Mouse (Mus musculus): ENCODE results near the gene Cdh11. TPM values are rescaled to one million over a fixed set of nuclear protein-coding genes. Genes with fewer than 3 reads are reported as not detected.
A peak's percentile ranks its signal among the peaks of the same experiment; 100 is the strongest.

Gene Cdh11
- polyA plus RNA-seq, 1 experiment from 2014 or later = 123 TPM

DNA sequence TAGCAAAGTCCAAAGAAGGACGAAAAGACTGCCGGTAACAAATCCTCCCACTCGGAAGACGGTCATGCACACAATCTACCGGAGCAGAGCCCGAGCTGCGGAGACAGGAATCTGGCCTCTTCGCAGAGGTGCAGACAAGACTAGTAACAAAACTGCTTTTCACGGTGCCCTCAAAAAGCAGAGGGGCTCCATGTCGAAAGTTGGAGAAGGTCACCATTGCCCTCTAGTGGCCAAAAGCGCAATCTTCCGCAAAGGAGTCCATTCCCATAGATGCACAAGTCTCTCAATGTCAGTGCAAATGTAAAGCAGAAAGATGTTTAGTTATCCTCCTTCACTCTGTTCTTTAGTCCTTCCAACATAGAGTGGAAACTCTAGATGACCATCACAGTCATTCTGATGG, 4.5 kb downstream of the Cdh11 start:
- under 1% methylated on average over 12 of the region's 12 CpGs for WGBS
- Histone ChIP-seq H3K4me1 (ENCODE audit: control insufficient read depth, insufficient read depth, low read length) (0 out of 2 replicates have a peak, but pooled peaks cover 5% of the 10 kb centered on the region), H3K9me3 (ENCODE audit: control insufficient read depth, low read depth, low read length) (no peaks in the 10 kb centered on the region), H3K27me3 (ENCODE audit: control insufficient read depth, insufficient read depth, low read length) (no peaks in the 10 kb centered on the region), H3K9ac (replicated peaks; ENCODE audit: low read depth, low read length) (no peak overlapping the region; the same call in 1 of the 2 replicates), H3K27ac (ENCODE audit: low read length) (peak overlapping the region; percentile 58; the same call in 1 of the 2 replicates), H3K36me3 (ENCODE audit: control insufficient read depth, insufficient read depth, low read length) (peaks cover 9% of the 10 kb centered on the region; the same call in 1 of the 2 replicates), H3K4me3 (ENCODE audit: low read depth, low read length) (peak overlapping the region; percentile 84), H3K4me2 (replicated peaks; ENCODE audit: low read depth, low read length) (peak overlapping the region; percentile 78)
- ATAC-seq (ENCODE audit: insufficient number of reproducible peaks, insufficient read depth, low FRiP score, low read depth) = no peak

DNA sequence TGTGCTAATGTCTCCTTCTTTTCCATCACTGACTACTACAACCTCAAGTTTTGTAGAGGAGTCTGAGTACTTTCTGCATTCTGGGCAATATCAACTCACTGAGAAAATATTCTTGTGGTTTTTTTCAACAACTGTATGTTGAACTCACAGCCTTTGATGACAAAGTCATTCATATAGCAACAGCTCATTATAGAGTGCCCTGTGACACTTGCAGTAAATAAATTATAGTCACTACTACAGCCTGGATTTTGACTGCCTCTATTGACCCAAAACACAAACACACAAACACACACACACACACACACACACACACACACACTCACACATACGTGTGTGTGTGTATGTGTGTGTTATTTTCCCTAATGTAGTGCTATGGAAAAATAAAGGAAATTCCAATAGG, 10.8 kb downstream of the Cdh11 start:
- no peak for ATAC-seq (ENCODE audit: insufficient number of reproducible peaks, insufficient read depth, low FRiP score, low read depth)
- H3K4me2 ChIP-seq (replicated peaks; ENCODE audit: low read depth, low read length) = no peak overlapping the region

DNA sequence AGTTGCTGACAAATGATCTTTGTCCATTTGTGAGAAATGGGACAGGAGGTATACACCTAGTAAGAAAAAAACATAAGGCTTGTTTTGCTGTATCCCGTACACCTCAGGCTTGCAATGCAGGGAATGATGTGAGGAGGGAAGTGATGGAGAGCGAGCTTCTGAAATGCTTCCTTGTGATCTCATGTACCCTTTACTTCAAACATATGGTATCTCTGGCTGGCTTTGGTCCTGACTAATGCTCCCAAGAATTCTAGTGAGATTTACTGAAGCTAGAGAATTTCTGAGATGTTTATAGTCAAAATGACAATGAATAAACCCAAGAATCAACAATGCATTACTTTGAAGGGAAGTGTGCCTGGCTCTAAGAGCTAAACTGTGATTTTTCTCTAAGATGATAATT, 14.0 kb downstream of the Cdh11 start:
- Histone ChIP-seq H3K9me3 (ENCODE audit: control insufficient read depth, low read depth, low read length) (no peaks in the 10 kb centered on the region), H3K9ac (replicated peaks; ENCODE audit: low read depth, low read length) (no peak overlapping the region), H3K27ac (ENCODE audit: low read length) (no peak overlapping the region), H3K4me2 (replicated peaks; ENCODE audit: low read depth, low read length) (no peak overlapping the region), H3K4me3 (ENCODE audit: low read depth, low read length) (no peak overlapping the region), H3K36me3 (ENCODE audit: control insufficient read depth, insufficient read depth, low read length) (no peaks in the 10 kb centered on the region; the same call in 1 of the 2 replicates), H3K4me1 (ENCODE audit: control insufficient read depth, insufficient read depth, low read length) (peaks cover 3% of the 10 kb centered on the region; the same call in 1 of the 2 replicates), H3K27me3 (ENCODE audit: control insufficient read depth, insufficient read depth, low read length) (no peaks in the 10 kb centered on the region)
- ATAC-seq (ENCODE audit: insufficient number of reproducible peaks, insufficient read depth, low FRiP score, low read depth) = no peak
- WGBS = 49% methylated on average over 2 of the region's 2 CpGs

More for the DNA sequence above, 10.8 kb downstream of the Cdh11 start:
- H3K9me3 ChIP-seq (ENCODE audit: control insufficient read depth, low read depth, low read length) = no peaks in the 10 kb centered on the region
- H3K27me3 ChIP-seq (ENCODE audit: control insufficient read depth, insufficient read depth, low read length) = no peaks in the 10 kb centered on the region
- H3K36me3 ChIP-seq (ENCODE audit: control insufficient read depth, insufficient read depth, low read length) = peaks cover 9% of the 10 kb centered on the region
- no peak overlapping the region for H3K9ac ChIP-seq (replicated peaks; ENCODE audit: low read depth, low read length)
- H3K27ac ChIP-seq (ENCODE audit: low read length) = no peak overlapping the region
- 80% methylated on average over 1 of the region's 1 CpGs for WGBS
- H3K4me1 ChIP-seq (ENCODE audit: control insufficient read depth, insufficient read depth, low read length) = no peaks in the 10 kb centered on the region
- no peak overlapping the region for H3K4me3 ChIP-seq (ENCODE audit: low read depth, low read length)

DNA sequence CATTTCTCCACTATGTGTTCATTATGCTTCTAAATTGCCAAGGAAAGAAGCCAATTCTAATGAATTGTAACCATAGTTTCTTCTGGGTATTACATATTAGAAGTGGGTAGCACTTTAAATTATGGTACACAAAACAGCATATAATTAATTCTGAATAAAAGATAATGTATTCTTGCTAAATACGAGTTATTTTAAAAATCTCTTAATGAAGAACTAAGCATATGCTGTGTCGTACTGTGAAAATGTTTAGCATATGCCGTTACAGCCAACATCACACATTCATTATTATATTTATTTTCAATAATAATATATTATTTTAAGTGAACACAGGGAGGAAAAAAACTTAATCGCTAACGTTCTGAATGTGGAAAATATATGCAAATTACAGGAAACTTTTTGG, 31.6 kb downstream of the Cdh11 start:
- no peaks in the 10 kb centered on the region for H3K4me1 ChIP-seq (ENCODE audit: control insufficient read depth, insufficient read depth, low read length)
- H3K27ac ChIP-seq (ENCODE audit: low read length) = no peak overlapping the region
- no peak overlapping the region for H3K4me2 ChIP-seq (replicated peaks; ENCODE audit: low read depth, low read length)
- WGBS = 89% methylated on average over 5 of the region's 5 CpGs
- H3K9me3 ChIP-seq (ENCODE audit: control insufficient read depth, low read depth, low read length) = no peaks in the 10 kb centered on the region
- no peak overlapping the region for H3K4me3 ChIP-seq (ENCODE audit: low read depth, low read length)
- ATAC-seq (ENCODE audit: insufficient number of reproducible peaks, insufficient read depth, low FRiP score, low read depth) = no peak
- H3K27me3 ChIP-seq (ENCODE audit: control insufficient read depth, insufficient read depth, low read length) = no peaks in the 10 kb centered on the region
- no peak overlapping the region for H3K9ac ChIP-seq (replicated peaks; ENCODE audit: low read depth, low read length)
- H3K36me3 ChIP-seq (ENCODE audit: control insufficient read depth, insufficient read depth, low read length) = peaks cover 10% of the 10 kb centered on the region

DNA sequence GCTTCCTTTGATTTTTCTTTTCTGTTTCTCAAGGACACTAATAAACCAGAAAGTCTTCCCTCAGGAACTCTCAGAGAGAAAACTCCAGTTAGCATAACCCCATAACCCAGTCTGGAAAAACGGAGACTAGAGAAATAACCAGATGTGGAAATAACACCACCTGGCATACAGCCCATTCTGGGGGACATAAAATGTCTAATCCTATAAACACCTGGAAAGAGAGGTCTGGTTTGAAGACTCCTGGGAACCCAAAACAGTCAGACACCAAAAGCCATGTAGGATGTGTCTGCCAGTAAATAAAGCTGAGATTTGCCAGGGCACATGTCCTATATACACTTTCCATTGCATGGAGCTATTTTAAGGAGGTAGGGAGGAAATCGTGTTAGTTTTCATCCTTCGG, 42.5 kb downstream of the Cdh11 start:
- ATAC-seq (ENCODE audit: insufficient number of reproducible peaks, insufficient read depth, low FRiP score, low read depth) = no peak
- H3K9ac ChIP-seq (replicated peaks; ENCODE audit: low read depth, low read length) = no peak overlapping the region
- no peak overlapping the region for H3K27ac ChIP-seq (ENCODE audit: low read length)
- no peak overlapping the region for H3K4me3 ChIP-seq (ENCODE audit: low read depth, low read length)
- no peaks in the 10 kb centered on the region for H3K27me3 ChIP-seq (ENCODE audit: control insufficient read depth, insufficient read depth, low read length)
- 48% methylated on average over 3 of the region's 3 CpGs for WGBS
- H3K36me3 ChIP-seq (ENCODE audit: control insufficient read depth, insufficient read depth, low read length) = peaks cover 4% of the 10 kb centered on the region; the same call in 1 of the 2 replicates
- H3K9me3 ChIP-seq (ENCODE audit: control insufficient read depth, low read depth, low read length) = no peaks in the 10 kb centered on the region
- H3K4me1 ChIP-seq (ENCODE audit: control insufficient read depth, insufficient read depth, low read length) = peaks cover 9% of the 10 kb centered on the region; the same call in 1 of the 2 replicates
- H3K4me2 ChIP-seq (replicated peaks; ENCODE audit: low read depth, low read length) = no peak overlapping the region

DNA sequence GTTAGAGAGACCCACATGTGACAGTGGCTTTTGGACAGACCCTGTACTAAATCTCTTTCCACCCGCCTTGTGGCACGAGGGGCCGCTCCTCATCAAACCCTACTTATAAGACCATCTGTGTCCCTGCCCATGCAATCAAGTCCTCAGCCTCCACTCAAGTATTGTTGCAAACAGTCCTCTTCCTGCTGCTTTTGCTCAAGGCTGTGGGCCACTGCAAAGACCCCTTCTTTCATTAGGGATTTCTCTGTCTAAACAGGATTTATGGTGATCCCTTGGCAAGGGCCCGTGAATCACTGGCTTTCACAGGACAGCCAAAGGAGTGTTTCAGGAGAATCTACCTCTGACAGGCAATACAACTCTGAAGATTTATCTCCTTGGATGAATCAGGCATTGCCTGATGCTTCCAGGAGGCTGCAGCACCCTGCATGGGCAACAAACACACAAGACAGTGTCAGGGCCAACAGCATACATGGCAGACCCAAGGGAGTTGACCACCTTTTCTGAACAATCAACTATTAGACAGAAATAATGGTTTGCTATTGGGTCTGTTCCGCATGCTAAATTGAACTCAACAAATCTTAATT, 43.3 kb downstream of the Cdh11 start:
- peaks cover 9% of the 10 kb centered on the region; the same call in 1 of the 2 replicates for H3K4me1 ChIP-seq (ENCODE audit: control insufficient read depth, insufficient read depth, low read length)
- H3K9me3 ChIP-seq (ENCODE audit: control insufficient read depth, low read depth, low read length) = no peaks in the 10 kb centered on the region
- peaks cover 4% of the 10 kb centered on the region; the same call in 1 of the 2 replicates for H3K36me3 ChIP-seq (ENCODE audit: control insufficient read depth, insufficient read depth, low read length)
- no peak overlapping the region for H3K9ac ChIP-seq (replicated peaks; ENCODE audit: low read depth, low read length)
- ATAC-seq (ENCODE audit: insufficient number of reproducible peaks, insufficient read depth, low FRiP score, low read depth) = no peak
- H3K4me3 ChIP-seq (ENCODE audit: low read depth, low read length) = no peak overlapping the region
- H3K27ac ChIP-seq (ENCODE audit: low read length) = no peak overlapping the region
- H3K4me2 ChIP-seq (replicated peaks; ENCODE audit: low read depth, low read length) = no peak overlapping the region
- WGBS = 56% methylated on average over 5 of the region's 5 CpGs
- no peaks in the 10 kb centered on the region for H3K27me3 ChIP-seq (ENCODE audit: control insufficient read depth, insufficient read depth, low read length)

DNA sequence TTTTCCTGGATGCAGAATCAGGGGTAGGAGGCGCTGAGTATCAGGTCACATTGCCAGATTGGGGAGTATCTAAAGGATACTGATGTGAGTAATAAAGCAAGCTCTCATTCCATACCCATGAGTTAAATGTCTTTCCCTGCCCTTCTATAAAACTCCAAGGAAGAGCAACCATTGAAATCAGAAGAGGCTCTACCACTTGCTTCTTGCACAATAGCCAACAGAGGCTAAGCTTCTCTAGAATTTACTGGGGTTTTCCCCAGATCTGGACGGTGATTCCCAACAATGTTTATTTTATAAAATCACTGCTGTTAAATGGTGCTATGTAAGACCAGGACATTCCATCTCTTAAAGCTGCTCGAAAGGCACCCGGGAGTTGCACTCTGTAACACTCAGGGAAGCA, 44.5 kb downstream of the Cdh11 start:
- no peak overlapping the region for H3K4me2 ChIP-seq (replicated peaks; ENCODE audit: low read depth, low read length)

DNA sequence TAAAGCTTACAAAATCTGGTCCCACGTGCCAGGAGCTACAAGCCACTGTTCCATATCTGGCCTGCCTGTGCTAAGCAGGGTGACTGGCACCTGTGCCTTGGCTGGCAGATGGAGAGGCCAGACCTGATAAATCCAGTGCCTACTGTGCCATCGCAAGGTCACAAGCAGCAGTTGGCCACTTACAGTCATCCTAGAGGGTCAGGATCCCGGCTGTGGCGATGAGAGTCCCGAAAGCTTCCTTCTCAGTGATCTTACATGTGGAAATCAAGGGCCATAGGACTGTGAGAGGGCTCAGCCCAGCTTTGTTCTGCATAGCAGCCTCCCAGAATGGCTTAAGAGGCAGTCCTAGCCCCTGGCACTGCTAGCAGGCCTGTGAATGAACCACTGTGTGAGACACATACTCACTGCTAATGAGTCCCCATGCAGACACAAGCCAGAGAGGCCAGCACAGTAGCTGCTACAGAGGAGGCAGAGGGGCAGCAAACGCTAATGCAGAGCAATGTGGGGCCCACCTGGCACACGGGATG, 46.4 kb downstream of the Cdh11 start:
- Histone ChIP-seq H3K9me3 (ENCODE audit: control insufficient read depth, low read depth, low read length) (no peaks in the 10 kb centered on the region), H3K4me2 (replicated peaks; ENCODE audit: low read depth, low read length) (no peak overlapping the region), H3K4me1 (ENCODE audit: control insufficient read depth, insufficient read depth, low read length) (peaks cover 9% of the 10 kb centered on the region; the same call in 1 of the 2 replicates), H3K27ac (ENCODE audit: low read length) (no peak overlapping the region), H3K4me3 (ENCODE audit: low read depth, low read length) (no peak overlapping the region), H3K27me3 (ENCODE audit: control insufficient read depth, insufficient read depth, low read length) (no peaks in the 10 kb centered on the region), H3K9ac (replicated peaks; ENCODE audit: low read depth, low read length) (no peak overlapping the region), H3K36me3 (ENCODE audit: control insufficient read depth, insufficient read depth, low read length) (peaks cover 4% of the 10 kb centered on the region; the same call in 1 of the 2 replicates)
- 76% methylated on average over 7 of the region's 7 CpGs for WGBS
- no peak for ATAC-seq (ENCODE audit: insufficient number of reproducible peaks, insufficient read depth, low FRiP score, low read depth)

More for the DNA sequence above, 44.5 kb downstream of the Cdh11 start:
- peaks cover 9% of the 10 kb centered on the region; the same call in 1 of the 2 replicates for H3K4me1 ChIP-seq (ENCODE audit: control insufficient read depth, insufficient read depth, low read length)
- H3K27me3 ChIP-seq (ENCODE audit: control insufficient read depth, insufficient read depth, low read length) = no peaks in the 10 kb centered on the region
- no peak for ATAC-seq (ENCODE audit: insufficient number of reproducible peaks, insufficient read depth, low FRiP score, low read depth)
- no peak overlapping the region for H3K4me3 ChIP-seq (ENCODE audit: low read depth, low read length)
- 54% methylated on average over 4 of the region's 4 CpGs for WGBS
- H3K9me3 ChIP-seq (ENCODE audit: control insufficient read depth, low read depth, low read length) = no peaks in the 10 kb centered on the region
- peaks cover 4% of the 10 kb centered on the region; the same call in 1 of the 2 replicates for H3K36me3 ChIP-seq (ENCODE audit: control insufficient read depth, insufficient read depth, low read length)
- H3K27ac ChIP-seq (ENCODE audit: low read length) = no peak overlapping the region
- H3K9ac ChIP-seq (replicated peaks; ENCODE audit: low read depth, low read length) = no peak overlapping the region

Measured in stomach, embryonic 14.5 days (tissue).